Mouse (Mus musculus) heart, postnatal 0 days (tissue): Measurements from ENCODE around the gene Myo10.

ENCODE experiments used
- CTCF ChIP-seq: IDR thresholded peaks from 2 replicates; pipeline ENCODE4 v1.5.1; 2016; ENCODE audit warnings: antibody characterized with exemption, control low read depth, low read depth
- EP300 ChIP-seq: IDR thresholded peaks from 2 replicates; pipeline ENCODE4 v1.6.1; 2016; ENCODE audit warnings: antibody characterized with exemption, low read depth

GRCm38 (mm10) chr15:25590891-25591290, 31.4 kb upstream of the Myo10 start:
- TF ChIP-seq CTCF = no peak
- TF ChIP-seq EP300 = no peak
